Mouse (Mus musculus): ENCODE measurements at regions not wholly inside any gene's neighbourhood (a gene's known extent, or its start where the extent isn't known, plus 50 kb on each side); places are given as distances from the start of the nearest gene placed in this dataset.

DNA sequence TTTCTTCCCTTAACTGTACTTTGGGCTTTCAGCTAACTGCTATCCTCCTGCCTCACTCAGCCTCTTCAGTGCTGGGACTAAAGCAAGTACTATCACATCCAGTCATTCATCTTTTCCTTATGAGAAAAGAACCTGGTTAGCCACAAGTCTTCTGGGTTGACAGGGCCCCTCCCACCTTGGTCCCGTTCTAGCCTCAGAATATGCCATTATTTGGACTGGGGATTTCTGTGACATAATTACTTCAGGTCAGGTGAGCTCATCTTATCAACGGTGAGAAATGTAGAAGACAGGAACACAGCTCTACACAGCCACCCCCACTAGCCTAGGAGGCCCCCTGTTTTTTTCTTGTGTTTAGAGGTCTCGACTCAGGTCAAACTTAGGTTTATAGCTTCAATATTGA is 1172.4 kb upstream of the A1bg start:
- no peak overlapping the region for H3K4me3 ChIP-seq
- no peak for TF ChIP-seq MYOG (IDR thresholded peaks at IDR 0.05; ENCODE audit: control insufficient read depth in 1 of 3, insufficient read depth in 1 of 3, insufficient read length in 2 of 3, low read depth in 2 of 3)
- no peak for TF ChIP-seq CEBPB (IDR thresholded peaks at IDR 0.05; ENCODE audit: insufficient read depth, poor library complexity, severe bottlenecking)
- no peak for TF ChIP-seq MYOD1 (IDR thresholded peaks at IDR 0.05; ENCODE audit: control insufficient read depth in 1 of 3, insufficient read length in 2 of 3, low read depth in 2 of 3)
- TF ChIP-seq MAX (IDR thresholded peaks at IDR 0.05; ENCODE audit: low read depth), result no peak
- no peak for TF ChIP-seq E2F4 (IDR thresholded peaks at IDR 0.05; ENCODE audit: insufficient read depth)
- no peak for TF ChIP-seq POLR2A (IDR thresholded peaks at IDR 0.05; ENCODE audit: insufficient read length, low read depth)
- no peak for TF ChIP-seq TCF3 (IDR thresholded peaks at IDR 0.05; ENCODE audit: insufficient read length, low read depth)
- no peak for TF ChIP-seq USF1 (IDR thresholded peaks at IDR 0.05; ENCODE audit: low read depth)
- TF ChIP-seq TCF12 (IDR thresholded peaks at IDR 0.05; ENCODE audit: insufficient read depth, poor library complexity, severe bottlenecking), result no peak
- no peak for TF ChIP-seq REST (IDR thresholded peaks at IDR 0.05; ENCODE audit: insufficient read depth, insufficient read length)
- no peak for TF ChIP-seq SRF (IDR thresholded peaks at IDR 0.05; ENCODE audit: control insufficient read depth, insufficient read length, low read depth)
- no peak for TF ChIP-seq POLR2AphosphoS2 (IDR thresholded peaks at IDR 0.05; ENCODE audit: insufficient read length, low read depth)
- no peaks in the 10 kb centered on the region for H3K27me3 ChIP-seq (ENCODE audit: control insufficient read depth, insufficient read depth, insufficient read length)
- no peaks in the 10 kb centered on the region for H3K36me3 ChIP-seq (ENCODE audit: control insufficient read depth, insufficient read depth)
- no peak overlapping the region for H3ac ChIP-seq (ENCODE audit: control insufficient read depth, insufficient read length)
- H3K79me2 ChIP-seq (ENCODE audit: control insufficient read depth, insufficient read depth), result peaks cover 95% of the 10 kb centered on the region
- no peak overlapping the region for H3K4me2 ChIP-seq (ENCODE audit: low read depth)

DNA sequence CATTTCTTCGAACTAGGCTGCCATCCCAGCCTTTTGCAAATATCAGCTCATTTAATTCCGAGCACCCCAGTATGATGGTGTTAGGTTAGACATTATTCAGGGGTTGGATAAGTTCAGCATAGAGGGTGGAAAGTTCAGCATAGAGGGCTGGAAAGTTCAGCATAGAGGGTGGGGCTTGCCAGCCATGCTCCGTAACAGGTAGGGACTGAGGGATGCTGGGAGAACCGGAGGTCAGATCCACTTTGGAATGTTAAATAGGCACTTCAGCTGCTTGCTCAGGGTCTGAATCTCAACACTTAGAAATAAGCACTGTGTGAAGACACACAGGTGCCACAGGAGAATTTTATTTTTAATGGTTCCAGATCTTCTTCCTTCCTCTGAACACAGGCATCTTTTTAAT is 1170.9 kb upstream of the A1bg start:
- Histone ChIP-seq H3K4me2 (ENCODE audit: low read depth) (no peak overlapping the region), H3ac (ENCODE audit: control insufficient read depth, insufficient read length) (no peak overlapping the region), H3K36me3 (ENCODE audit: control insufficient read depth, insufficient read depth) (no peaks in the 10 kb centered on the region), H3K4me3 (no peak overlapping the region), H3K27me3 (ENCODE audit: control insufficient read depth, insufficient read depth, insufficient read length) (no peaks in the 10 kb centered on the region), H3K79me2 (ENCODE audit: control insufficient read depth, insufficient read depth) (peaks cover 97% of the 10 kb centered on the region)
- TF ChIP-seq CEBPB (IDR thresholded peaks at IDR 0.05; ENCODE audit: insufficient read depth, poor library complexity, severe bottlenecking) (no peak), E2F4 (IDR thresholded peaks at IDR 0.05; ENCODE audit: insufficient read depth) (no peak), REST (IDR thresholded peaks at IDR 0.05; ENCODE audit: insufficient read depth, insufficient read length) (no peak), TCF3 (IDR thresholded peaks at IDR 0.05; ENCODE audit: insufficient read length, low read depth) (no peak), MYOG (IDR thresholded peaks at IDR 0.05; ENCODE audit: control insufficient read depth in 1 of 3, insufficient read depth in 1 of 3, insufficient read length in 2 of 3, low read depth in 2 of 3) (no peak), USF1 (IDR thresholded peaks at IDR 0.05; ENCODE audit: low read depth) (no peak), TCF12 (IDR thresholded peaks at IDR 0.05; ENCODE audit: insufficient read depth, poor library complexity, severe bottlenecking) (no peak), MYOD1 (IDR thresholded peaks at IDR 0.05; ENCODE audit: control insufficient read depth in 1 of 3, insufficient read length in 2 of 3, low read depth in 2 of 3) (no peak), POLR2A (IDR thresholded peaks at IDR 0.05; ENCODE audit: insufficient read length, low read depth) (no peak), MAX (IDR thresholded peaks at IDR 0.05; ENCODE audit: low read depth) (no peak), SRF (IDR thresholded peaks at IDR 0.05; ENCODE audit: control insufficient read depth, insufficient read length, low read depth) (no peak), POLR2AphosphoS2 (IDR thresholded peaks at IDR 0.05; ENCODE audit: insufficient read length, low read depth) (no peak)

DNA sequence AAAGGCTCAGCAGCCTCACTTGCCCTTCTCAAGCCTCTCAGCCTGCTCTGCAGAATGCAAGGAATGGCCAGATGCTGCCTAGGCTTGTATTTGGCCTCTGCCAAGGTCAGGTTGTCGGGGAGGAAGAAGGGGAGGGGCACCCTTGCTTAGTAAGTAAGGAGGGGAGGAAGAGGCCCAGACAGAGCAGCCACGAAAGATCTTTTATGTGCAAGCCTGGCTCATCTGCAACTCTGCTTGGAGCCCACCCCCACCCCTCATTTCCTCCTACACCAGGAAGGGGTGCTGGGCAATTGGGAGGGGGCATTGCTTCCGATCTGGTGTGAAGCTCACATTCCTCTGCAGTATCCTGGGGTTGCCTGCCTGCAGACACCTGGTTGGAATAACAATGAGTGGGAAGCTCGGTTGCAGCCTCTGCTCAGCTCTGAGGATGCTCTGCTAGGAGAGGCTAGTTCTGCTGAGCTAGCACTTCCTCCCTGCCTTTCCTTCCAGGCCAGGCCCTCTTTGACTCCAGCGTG is 1169.9 kb upstream of the A1bg start:
- H3K36me3 ChIP-seq (ENCODE audit: control insufficient read depth, insufficient read depth), result no peaks in the 10 kb centered on the region
- no peak overlapping the region for H3ac ChIP-seq (ENCODE audit: control insufficient read depth, insufficient read length)
- no peak overlapping the region for H3K4me2 ChIP-seq (ENCODE audit: low read depth)
- TF ChIP-seq POLR2A (IDR thresholded peaks at IDR 0.05; ENCODE audit: insufficient read length, low read depth) (no peak), POLR2AphosphoS2 (IDR thresholded peaks at IDR 0.05; ENCODE audit: insufficient read length, low read depth) (no peak), TCF3 (IDR thresholded peaks at IDR 0.05; ENCODE audit: insufficient read length, low read depth) (no peak), SRF (IDR thresholded peaks at IDR 0.05; ENCODE audit: control insufficient read depth, insufficient read length, low read depth) (no peak), USF1 (IDR thresholded peaks at IDR 0.05; ENCODE audit: low read depth) (no peak), MYOD1 (IDR thresholded peaks at IDR 0.05; ENCODE audit: control insufficient read depth in 1 of 3, insufficient read length in 2 of 3, low read depth in 2 of 3) (no peak), REST (IDR thresholded peaks at IDR 0.05; ENCODE audit: insufficient read depth, insufficient read length) (no peak), MYOG (IDR thresholded peaks at IDR 0.05; ENCODE audit: control insufficient read depth in 1 of 3, insufficient read depth in 1 of 3, insufficient read length in 2 of 3, low read depth in 2 of 3) (no peak), CEBPB (IDR thresholded peaks at IDR 0.05; ENCODE audit: insufficient read depth, poor library complexity, severe bottlenecking) (no peak), MAX (IDR thresholded peaks at IDR 0.05; ENCODE audit: low read depth) (no peak), TCF12 (IDR thresholded peaks at IDR 0.05; ENCODE audit: insufficient read depth, poor library complexity, severe bottlenecking) (no peak), E2F4 (IDR thresholded peaks at IDR 0.05; ENCODE audit: insufficient read depth) (no peak)
- peaks cover 97% of the 10 kb centered on the region for H3K79me2 ChIP-seq (ENCODE audit: control insufficient read depth, insufficient read depth)
- no peak overlapping the region for H3K4me3 ChIP-seq
- no peaks in the 10 kb centered on the region for H3K27me3 ChIP-seq (ENCODE audit: control insufficient read depth, insufficient read depth, insufficient read length)

DNA sequence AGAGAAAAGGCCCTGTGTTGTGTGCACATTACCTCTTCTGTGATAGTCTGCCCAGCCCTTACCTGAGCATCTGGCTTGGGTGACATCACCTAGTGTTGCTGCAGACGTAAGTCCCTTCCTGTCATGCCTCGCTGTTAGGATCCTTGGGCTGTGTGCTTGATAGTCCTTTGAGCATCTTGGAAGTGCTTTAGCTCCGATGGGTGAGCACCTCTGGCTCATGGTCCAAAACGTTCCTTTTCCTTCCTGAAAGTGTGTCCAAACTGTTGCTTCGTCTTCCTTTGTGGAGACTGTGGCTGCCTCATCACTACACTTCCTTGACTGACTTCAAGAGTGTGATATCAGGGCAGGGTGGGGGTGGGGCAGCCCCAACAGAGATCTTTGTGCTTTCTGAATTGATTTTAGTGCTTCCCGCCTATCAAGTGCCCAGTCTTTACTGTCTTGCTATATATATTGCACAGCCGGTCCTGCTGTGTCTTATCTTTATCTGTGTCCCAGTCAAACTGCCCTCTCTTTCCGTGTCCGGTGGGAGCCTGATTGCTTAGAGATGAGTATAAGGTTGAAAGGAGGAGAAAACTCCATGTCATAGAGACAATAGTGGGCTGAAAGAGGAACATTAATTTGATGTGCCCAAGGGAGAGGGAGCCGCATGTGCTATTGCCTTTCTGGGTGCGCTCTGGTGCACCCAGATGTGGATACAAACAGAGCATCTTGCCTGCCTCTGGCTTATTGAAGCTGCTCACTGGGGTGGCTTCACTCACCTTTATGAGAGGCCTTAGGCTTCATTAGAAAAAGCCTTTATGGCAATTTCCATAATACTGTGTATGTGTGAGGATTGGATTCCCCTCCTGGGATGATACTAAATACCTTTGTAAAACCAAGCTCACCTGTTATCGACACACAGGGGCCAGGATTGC is 1169.2 kb upstream of the A1bg start:
- Histone ChIP-seq H3K27me3 (ENCODE audit: control insufficient read depth, insufficient read depth, insufficient read length) (no peaks in the 10 kb centered on the region), H3ac (ENCODE audit: control insufficient read depth, insufficient read length) (no peak overlapping the region), H3K4me3 (no peak overlapping the region), H3K36me3 (ENCODE audit: control insufficient read depth, insufficient read depth) (no peaks in the 10 kb centered on the region), H3K79me2 (ENCODE audit: control insufficient read depth, insufficient read depth) (peaks cover 97% of the 10 kb centered on the region), H3K4me2 (ENCODE audit: low read depth) (no peak overlapping the region)
- no peak for TF ChIP-seq POLR2AphosphoS2 (IDR thresholded peaks at IDR 0.05; ENCODE audit: insufficient read length, low read depth)
- TF ChIP-seq MYOG (IDR thresholded peaks at IDR 0.05; ENCODE audit: control insufficient read depth in 1 of 3, insufficient read depth in 1 of 3, insufficient read length in 2 of 3, low read depth in 2 of 3), result no peak
- no peak for TF ChIP-seq E2F4 (IDR thresholded peaks at IDR 0.05; ENCODE audit: insufficient read depth)
- TF ChIP-seq USF1 (IDR thresholded peaks at IDR 0.05; ENCODE audit: low read depth), result no peak
- TF ChIP-seq POLR2A (IDR thresholded peaks at IDR 0.05; ENCODE audit: insufficient read length, low read depth), result no peak
- no peak for TF ChIP-seq TCF3 (IDR thresholded peaks at IDR 0.05; ENCODE audit: insufficient read length, low read depth)
- no peak for TF ChIP-seq SRF (IDR thresholded peaks at IDR 0.05; ENCODE audit: control insufficient read depth, insufficient read length, low read depth)
- TF ChIP-seq MYOD1 (IDR thresholded peaks at IDR 0.05; ENCODE audit: control insufficient read depth in 1 of 3, insufficient read length in 2 of 3, low read depth in 2 of 3), result no peak
- TF ChIP-seq TCF12 (IDR thresholded peaks at IDR 0.05; ENCODE audit: insufficient read depth, poor library complexity, severe bottlenecking), result no peak
- TF ChIP-seq CEBPB (IDR thresholded peaks at IDR 0.05; ENCODE audit: insufficient read depth, poor library complexity, severe bottlenecking), result no peak
- no peak for TF ChIP-seq MAX (IDR thresholded peaks at IDR 0.05; ENCODE audit: low read depth)
- TF ChIP-seq REST (IDR thresholded peaks at IDR 0.05; ENCODE audit: insufficient read depth, insufficient read length), result no peak
